Mouse (Mus musculus): Measurements from ENCODE around the gene Tnfaip6. TPM values are rescaled to one million over a fixed set of nuclear protein-coding genes. Genes with fewer than 3 reads are reported as not detected.

Tnfaip6 gene
- polyA plus RNA-seq, 2 experiments, result 18.8 to 29.3 TPM

DNA sequence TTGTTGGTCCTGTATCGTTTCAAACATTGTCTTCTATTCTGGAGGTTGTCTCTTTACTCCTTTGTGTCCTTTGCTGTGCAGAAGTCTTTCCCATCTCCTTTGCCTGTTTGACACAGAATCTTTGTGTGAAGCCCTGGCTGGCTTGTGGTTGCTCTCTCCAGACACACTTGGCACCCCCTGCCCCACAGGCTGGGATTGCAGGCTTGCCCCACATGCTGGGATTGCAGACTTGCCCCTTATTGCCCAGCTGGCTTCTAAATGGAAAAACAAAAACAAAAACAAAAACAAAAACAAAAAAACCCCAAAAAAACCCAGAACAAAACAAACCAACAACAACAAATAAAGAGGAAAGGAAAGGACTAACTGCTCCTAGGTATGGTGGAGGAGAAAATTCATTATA is 30.8 kb downstream of the Tnfaip6 start:
- DNase-seq (ENCODE audit: low spot score) (no peak), ATAC-seq (ENCODE audit: low FRiP score, low read depth) (no peak)
- Histone ChIP-seq H3K27ac (replicated peaks; ENCODE audit: low read depth, low read length) (no peak overlapping the region), H3K9me3 (ENCODE audit: control insufficient read depth, low read length) (no peaks in the 10 kb centered on the region), H3K4me3 (replicated peaks; ENCODE audit: low read length) (no peak overlapping the region), H3K9ac (ENCODE audit: low read depth, low read length, severe bottlenecking) (no peak overlapping the region), H3K27me3 (ENCODE audit: control insufficient read depth, insufficient read depth, low read length) (no peaks in the 10 kb centered on the region), H3K36me3 (ENCODE audit: control insufficient read depth, insufficient read depth, low read length) (no peaks in the 10 kb centered on the region), H3K4me1 (ENCODE audit: control insufficient read depth, insufficient read depth, low read length) (peaks cover 5% of the 10 kb centered on the region; the same call in 1 of the 2 replicates), H3K4me2 (replicated peaks; ENCODE audit: low read depth, low read length, severe bottlenecking) (no peak overlapping the region)
- 78% methylated on average over 1 of the region's 1 CpGs for WGBS
- TF ChIP-seq POLR2A (IDR thresholded peaks at IDR 0.05; ENCODE audit: borderline replicate concordance, extremely low read depth, insufficient read depth, insufficient read length), result no peak

DNA sequence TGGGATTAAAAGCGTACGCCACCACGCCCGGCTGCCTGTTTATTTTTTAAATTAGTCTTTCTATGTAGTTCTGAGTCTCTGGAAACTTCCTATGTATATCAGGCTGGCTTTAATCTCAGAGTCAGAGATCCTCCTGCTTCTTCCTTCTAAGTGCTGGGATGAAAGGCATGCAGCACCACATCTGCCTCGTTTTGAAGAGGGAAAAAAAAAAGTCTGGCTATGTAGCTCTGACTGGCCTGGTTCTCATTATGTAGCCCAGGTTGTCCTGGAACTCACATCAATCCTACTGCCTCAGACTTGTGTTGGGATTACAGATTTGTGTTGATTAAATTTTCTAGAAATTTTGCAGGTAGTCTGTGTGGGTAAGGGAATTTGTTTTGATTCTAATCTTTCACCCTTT is 33.0 kb downstream of the Tnfaip6 start:
- no peak overlapping the region for H3K4me3 ChIP-seq (replicated peaks; ENCODE audit: low read length)
- no peak overlapping the region for H3K4me2 ChIP-seq (replicated peaks; ENCODE audit: low read depth, low read length, severe bottlenecking)
- no peaks in the 10 kb centered on the region for H3K9me3 ChIP-seq (ENCODE audit: control insufficient read depth, low read length)
- TF ChIP-seq POLR2A (IDR thresholded peaks at IDR 0.05; ENCODE audit: borderline replicate concordance, extremely low read depth, insufficient read depth, insufficient read length), result no peak
- WGBS, result 79% methylated on average over 5 of the region's 5 CpGs
- H3K27ac ChIP-seq (replicated peaks; ENCODE audit: low read depth, low read length), result no peak overlapping the region
- H3K9ac ChIP-seq (ENCODE audit: low read depth, low read length, severe bottlenecking), result no peak overlapping the region
- peaks cover 9% of the 10 kb centered on the region; the same call in 1 of the 2 replicates for H3K4me1 ChIP-seq (ENCODE audit: control insufficient read depth, insufficient read depth, low read length)
- H3K27me3 ChIP-seq (ENCODE audit: control insufficient read depth, insufficient read depth, low read length), result no peaks in the 10 kb centered on the region
- no peak for DNase-seq (ENCODE audit: low spot score)
- no peak for ATAC-seq (ENCODE audit: low FRiP score, low read depth)
- peaks cover 9% of the 10 kb centered on the region for H3K36me3 ChIP-seq (ENCODE audit: control insufficient read depth, insufficient read depth, low read length)

DNA sequence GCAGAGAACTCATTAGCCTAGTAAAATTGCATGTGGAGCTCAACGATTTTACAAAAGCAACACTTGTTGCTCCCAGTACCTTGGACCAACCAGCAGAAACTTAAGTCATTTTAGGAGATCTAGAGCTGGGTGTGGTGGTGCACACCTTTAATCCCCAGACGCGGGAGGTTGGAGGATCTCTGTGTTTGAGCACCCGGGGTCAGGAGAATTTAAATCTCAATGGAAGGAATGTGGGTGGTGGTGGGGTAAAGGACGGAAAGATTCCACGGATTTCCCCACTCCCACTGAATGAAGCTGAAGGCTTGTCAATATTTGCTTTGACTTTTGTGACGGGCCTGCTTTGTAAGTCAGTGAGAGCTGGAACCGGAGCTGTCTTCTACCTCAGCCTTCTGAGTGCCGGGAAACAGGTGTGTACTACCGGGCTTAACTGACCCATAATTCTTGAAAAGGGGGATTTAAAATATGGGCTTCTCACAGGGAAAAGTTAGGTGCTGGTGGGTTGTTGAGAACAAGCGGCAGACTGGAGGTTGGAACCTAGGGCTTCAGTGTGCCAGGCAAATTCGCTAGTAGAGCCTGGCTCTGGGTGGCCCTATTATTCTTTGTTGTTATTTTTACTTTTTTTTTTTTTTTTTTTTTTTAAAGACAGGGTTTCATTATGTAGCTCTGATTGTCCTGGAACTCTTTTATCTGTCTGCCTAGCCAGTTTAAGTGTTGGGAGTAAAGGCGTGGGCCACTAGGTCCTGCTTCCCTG is 33.6 kb downstream of the Tnfaip6 start:
- no peak for TF ChIP-seq POLR2A (IDR thresholded peaks at IDR 0.05; ENCODE audit: borderline replicate concordance, extremely low read depth, insufficient read depth, insufficient read length)
- Histone ChIP-seq H3K4me2 (replicated peaks; ENCODE audit: low read depth, low read length, severe bottlenecking) (no peak overlapping the region), H3K9me3 (ENCODE audit: control insufficient read depth, low read length) (no peaks in the 10 kb centered on the region), H3K4me3 (replicated peaks; ENCODE audit: low read length) (no peak overlapping the region), H3K27ac (replicated peaks; ENCODE audit: low read depth, low read length) (no peak overlapping the region), H3K27me3 (ENCODE audit: control insufficient read depth, insufficient read depth, low read length) (no peaks in the 10 kb centered on the region), H3K4me1 (ENCODE audit: control insufficient read depth, insufficient read depth, low read length) (peaks cover 9% of the 10 kb centered on the region; the same call in 1 of the 2 replicates), H3K36me3 (ENCODE audit: control insufficient read depth, insufficient read depth, low read length) (peaks cover 14% of the 10 kb centered on the region), H3K9ac (ENCODE audit: low read depth, low read length, severe bottlenecking) (no peak overlapping the region)
- 49% methylated on average over 13 of the region's 13 CpGs for WGBS
- no peak for ATAC-seq (ENCODE audit: low FRiP score, low read depth)
- no peak for DNase-seq (ENCODE audit: low spot score)

DNA sequence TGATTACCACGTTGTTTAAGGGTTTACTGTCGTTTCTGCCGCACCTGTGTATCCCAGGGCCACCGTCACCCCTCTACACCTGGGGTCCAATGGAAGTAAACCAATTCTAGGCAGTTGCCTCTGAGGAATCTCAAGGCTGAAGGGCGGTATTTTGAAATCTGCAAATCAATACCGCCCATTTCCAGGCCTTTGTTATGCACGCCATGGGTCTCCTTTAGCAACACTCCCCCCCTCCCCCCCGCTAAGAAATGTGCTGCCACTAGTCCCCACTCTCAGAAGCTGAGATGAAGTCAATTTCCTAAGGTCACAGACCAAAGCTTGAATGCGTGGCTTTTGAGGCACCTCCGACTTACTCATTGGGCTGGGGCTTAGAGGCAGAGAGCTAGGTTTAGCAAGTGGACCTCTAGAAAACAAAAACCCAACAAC is 34.3 kb downstream of the Tnfaip6 start:
- WGBS, result 4% methylated on average over 10 of the region's 10 CpGs
- DNase-seq (ENCODE audit: low spot score) (no peak), ATAC-seq (ENCODE audit: low FRiP score, low read depth) (peak; percentile 13; the same call in 1 of the 2 replicates)
- no peaks in the 10 kb centered on the region for H3K9me3 ChIP-seq (ENCODE audit: control insufficient read depth, low read length)
- no peaks in the 10 kb centered on the region for H3K27me3 ChIP-seq (ENCODE audit: control insufficient read depth, insufficient read depth, low read length)
- peak overlapping the region; percentile 91 for H3K9ac ChIP-seq (ENCODE audit: low read depth, low read length, severe bottlenecking)
- peak overlapping the region; percentile 60 for H3K4me2 ChIP-seq (replicated peaks; ENCODE audit: low read depth, low read length, severe bottlenecking)
- peak overlapping the region; percentile 87; the same call in 1 of the 2 replicates for H3K27ac ChIP-seq (replicated peaks; ENCODE audit: low read depth, low read length)
- TF ChIP-seq POLR2A (IDR thresholded peaks at IDR 0.05; ENCODE audit: borderline replicate concordance, extremely low read depth, insufficient read depth, insufficient read length), result no peak
- peak overlapping the region; percentile 100 for H3K4me3 ChIP-seq (replicated peaks; ENCODE audit: low read length)
- H3K36me3 ChIP-seq (ENCODE audit: control insufficient read depth, insufficient read depth, low read length), result peaks cover 17% of the 10 kb centered on the region
- H3K4me1 ChIP-seq (ENCODE audit: control insufficient read depth, insufficient read depth, low read length), result peaks cover 9% of the 10 kb centered on the region; the same call in 1 of the 2 replicates

DNA sequence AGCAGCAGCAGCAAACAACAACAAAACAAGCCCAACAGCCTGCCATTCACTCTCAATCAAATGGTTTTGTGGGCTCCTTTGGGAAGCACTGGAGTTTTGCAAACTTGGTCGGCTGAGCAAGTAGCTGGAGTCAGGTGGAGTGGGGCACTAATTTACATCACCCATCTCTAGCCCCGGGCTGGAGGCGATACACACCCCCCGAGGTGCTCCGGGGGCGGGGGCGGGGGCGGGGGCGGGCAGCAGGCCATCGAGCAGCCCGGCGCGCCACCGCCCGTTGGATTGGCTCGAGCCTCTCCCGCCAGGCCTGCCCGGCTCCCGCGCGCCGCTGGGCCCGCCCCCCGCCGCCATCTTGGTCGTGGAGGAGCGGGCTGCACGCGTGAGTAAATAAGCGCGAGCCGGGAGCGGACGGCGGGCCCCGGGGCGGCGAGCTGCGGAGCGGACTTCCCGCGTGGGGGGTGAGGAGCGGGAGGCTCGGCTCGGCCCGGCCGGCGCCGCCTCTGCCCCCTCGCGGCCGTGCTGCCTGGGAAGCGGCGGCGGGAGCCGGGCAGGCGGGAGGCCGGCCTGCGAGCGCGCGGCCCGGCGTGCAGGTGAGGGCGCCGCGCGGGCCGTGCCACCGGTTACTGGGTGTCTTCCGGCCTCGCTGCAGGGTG is 34.8 kb downstream of the Tnfaip6 start, which contains the start of gene Rif1:
Gene Rif1 (plus strand): TSS at position 342 of the 650 bp plus-strand sequence.
- under 1% methylated on average over 52 of the region's 72 CpGs for WGBS
- H3K4me2 ChIP-seq (replicated peaks; ENCODE audit: low read depth, low read length, severe bottlenecking), result peak within 1 kb of the TSS; percentile 60
- H3K27me3 ChIP-seq (ENCODE audit: control insufficient read depth, insufficient read depth, low read length), result no peaks in the 10 kb centered on the region
- peaks cover 22% of the 10 kb centered on the region for H3K36me3 ChIP-seq (ENCODE audit: control insufficient read depth, insufficient read depth, low read length)
- DNase-seq (ENCODE audit: low spot score) (peak; percentile 82), ATAC-seq (ENCODE audit: low FRiP score, low read depth) (peak; percentile 95)
- peak within 1 kb of the TSS; percentile 100 for H3K4me3 ChIP-seq (replicated peaks; ENCODE audit: low read length)
- TF ChIP-seq POLR2A (IDR thresholded peaks at IDR 0.05; ENCODE audit: borderline replicate concordance, extremely low read depth, insufficient read depth, insufficient read length), result no peak
- H3K9ac ChIP-seq (ENCODE audit: low read depth, low read length, severe bottlenecking), result peak within 1 kb of the TSS; percentile 91
- H3K9me3 ChIP-seq (ENCODE audit: control insufficient read depth, low read length), result no peaks in the 10 kb centered on the region
- H3K27ac ChIP-seq (replicated peaks; ENCODE audit: low read depth, low read length), result peak within 1 kb of the TSS; percentile 87
- peaks cover 9% of the 10 kb centered on the region; the same call in 1 of the 2 replicates for H3K4me1 ChIP-seq (ENCODE audit: control insufficient read depth, insufficient read depth, low read length)

Data from limb, embryonic 14.5 days (tissue).